Mouse (Mus musculus): ENCODE data around the gene Etl4.

GRCm38 (mm10) chr2:20672803-20673603 is 763.4 kb downstream of the Etl4 start:
- TF ChIP-seq CTCF (IDR thresholded peaks at IDR 0.05; ENCODE audit: extremely low read depth, insufficient read length, insufficient replicate concordance, low read depth, low read length) (0 out of 2 replicates have a peak, but pooled peaks have one; percentile 21), POLR2A (IDR thresholded peaks at IDR 0.05; ENCODE audit: low read depth, low read length) (no peak)

Measured in small intestine, adult 2 months (tissue).